Mouse (Mus musculus) neural tube, embryonic 14.5 days (tissue): ENCODE results near the gene Gsg1l. TPM values are rescaled to one million over a fixed set of nuclear protein-coding genes. Genes with fewer than 3 reads are reported as not detected.

Experiments used
- ATAC-seq: fragments of 200-750 bp; cut with Nextera tagmentation; 2 replicates; pipeline ENCODE4 v1.8.0; 2017; ENCODE audit warnings: low read depth, mild to moderate bottlenecking, moderate TSS enrichment, moderate library complexity
- H3K27ac ChIP-seq: fragments of 300-500 bp; sonication (generic); 2 replicates; pipeline ENCODE4 v1.5.1; 2014; ENCODE audit warnings: low read depth, mild to moderate bottlenecking, control low read depth, low read length, moderate library complexity, mixed read lengths
- H3K27me3 ChIP-seq: fragments of 300-500 bp; sonication (generic); 2 replicates; pipeline ENCODE4 v1.6.1; 2014; ENCODE audit warnings: low read length; ENCODE audit not compliant: control insufficient read depth, insufficient read depth
- H3K36me3 ChIP-seq: fragments of 300-500 bp; sonication (generic); 2 replicates; pipeline ENCODE4 v1.6.1; 2014; ENCODE audit warnings: low read length, mixed read lengths; ENCODE audit not compliant: control insufficient read depth, insufficient read depth
- H3K4me1 ChIP-seq: fragments of 300-500 bp; sonication (generic); 2 replicates; pipeline ENCODE4 v1.6.1; 2014; ENCODE audit warnings: low read length; ENCODE audit not compliant: control insufficient read depth, insufficient read depth
- H3K4me2 ChIP-seq: fragments of 300-500 bp; sonication (generic); 2 replicates; pipeline ENCODE4 v1.6.1; 2014; ENCODE audit warnings: mild to moderate bottlenecking, low read depth, low read length, control low read depth
- H3K4me3 ChIP-seq: fragments of 300-500 bp; sonication (generic); 2 replicates; pipeline ENCODE4 v1.5.1; 2014; ENCODE audit warnings: low read depth, low read length, control low read depth, mixed read lengths
- H3K9ac ChIP-seq: fragments of 300-500 bp; sonication (generic); replicated peaks from 2 replicates; pipeline ENCODE4 v1.6.1; 2014; ENCODE audit warnings: low read depth, mild to moderate bottlenecking, control low read depth, low read length, mixed read lengths
- H3K9me3 ChIP-seq: fragments of 300-500 bp; sonication (generic); 2 replicates; pipeline ENCODE4 v1.6.1; 2016; ENCODE audit warnings: low read length; ENCODE audit not compliant: control insufficient read depth
- WGBS: fragments of 180-500 bp; shearing (Covaris S2); extraction: QIAGEN DNeasy Blood & Tissue Kit; methylation state at CpG from one replicate; pipeline ENCODE4 v1.1.7; 2014; 5-methylcytosine and 5-hydroxymethylcytosine counted together
- polyA plus RNA-seq: library from polyadenylated mRNA; unstranded; fragments of >200 nt; fragmentation: Nextera tagmentation; extraction: Ambion mirVana; gene quantifications from 2 replicates; pipeline ENCODE4 v1.2.1, GENCODE M21; 2014

Gene Gsg1l
- 14.5 and 15.5 TPM in 2 replicates for polyA plus RNA-seq

GRCm38 (mm10) chr7:126082286-126082741 lies at the start of gene Gsg1l:
Gene Gsg1l, minus strand, starts transcription at chr7:126082411.
- peak within 1 kb of the TSS; percentile 39; the same call in 1 of the 2 replicates for H3K27ac ChIP-seq
- under 1% methylated on average over 39 of the region's 49 CpGs for WGBS
- 0 out of 2 replicates have a peak, but pooled peaks cover 3% of the 10 kb centered on the region for H3K4me1 ChIP-seq
- H3K9me3 ChIP-seq, result no peaks in the 10 kb centered on the region
- no peaks in the 10 kb centered on the region for H3K36me3 ChIP-seq
- peak within 1 kb of the TSS; percentile 85 for H3K4me2 ChIP-seq
- H3K9ac ChIP-seq, result peak within 1 kb of the TSS; percentile 72
- peak; percentile 66 for ATAC-seq
- H3K27me3 ChIP-seq, result peaks cover 2% of the 10 kb centered on the region; the same call in 1 of the 2 replicates
- peak within 1 kb of the TSS; percentile 70 for H3K4me3 ChIP-seq

- Histone ChIP-seq H3K36me3 (peaks cover 36% of the 10 kb centered on the region), H3K9me3 (no peaks in the 10 kb centered on the region), H3K9ac (no peak overlapping the region), H3K4me3 (no peak overlapping the region), H3K4me2 (no peak overlapping the region), H3K27ac (no peak overlapping the region), H3K4me1 (no peaks in the 10 kb centered on the region), H3K27me3 (no peaks in the 10 kb centered on the region)
- 23% methylated on average over 2 of the region's 2 CpGs for WGBS
- ATAC-seq, result no peak
Measured at GRCm38 (mm10) chr7:126127673-126128072, 45.5 kb upstream of the Gsg1l start.

- Histone ChIP-seq H3K4me1 (no peaks in the 10 kb centered on the region), H3K27me3 (no peaks in the 10 kb centered on the region), H3K4me2 (no peak overlapping the region), H3K9me3 (no peaks in the 10 kb centered on the region), H3K27ac (no peak overlapping the region), H3K4me3 (no peak overlapping the region), H3K9ac (no peak overlapping the region), H3K36me3 (peaks cover 46% of the 10 kb centered on the region)
- ATAC-seq, result no peak
- WGBS, result 74% methylated on average over 3 of the region's 3 CpGs
Measured at GRCm38 (mm10) chr7:126126502-126126901, 44.3 kb upstream of the Gsg1l start.

GRCm38 (mm10) chr7:126121533-126121932 lies 39.3 kb upstream of the Gsg1l start:
- Histone ChIP-seq H3K36me3 (peaks cover 42% of the 10 kb centered on the region), H3K4me1 (no peaks in the 10 kb centered on the region), H3K9ac (no peak overlapping the region), H3K27ac (no peak overlapping the region), H3K27me3 (no peaks in the 10 kb centered on the region), H3K9me3 (no peaks in the 10 kb centered on the region), H3K4me2 (no peak overlapping the region), H3K4me3 (no peak overlapping the region)
- ATAC-seq, result no peak
- WGBS, result 93% methylated on average over 4 of the region's 4 CpGs

GRCm38 (mm10) chr7:126119819-126120218 lies 37.6 kb upstream of the Gsg1l start:
- H3K27ac ChIP-seq, result no peak overlapping the region
- H3K4me2 ChIP-seq, result no peak overlapping the region
- WGBS, result 87% methylated on average over 6 of the region's 6 CpGs
- H3K4me1 ChIP-seq, result no peaks in the 10 kb centered on the region
- no peak overlapping the region for H3K4me3 ChIP-seq
- H3K27me3 ChIP-seq, result no peaks in the 10 kb centered on the region
- H3K9ac ChIP-seq, result no peak overlapping the region
- peaks cover 50% of the 10 kb centered on the region for H3K36me3 ChIP-seq
- H3K9me3 ChIP-seq, result no peaks in the 10 kb centered on the region
- no peak for ATAC-seq

- no peaks in the 10 kb centered on the region for H3K27me3 ChIP-seq
- H3K4me3 ChIP-seq, result no peak overlapping the region
- 94% methylated on average over 4 of the region's 4 CpGs for WGBS
- peaks cover 48% of the 10 kb centered on the region for H3K36me3 ChIP-seq
- H3K9me3 ChIP-seq, result no peaks in the 10 kb centered on the region
- no peak overlapping the region for H3K9ac ChIP-seq
- no peak overlapping the region for H3K27ac ChIP-seq
- H3K4me1 ChIP-seq, result no peaks in the 10 kb centered on the region
- ATAC-seq, result no peak
- no peak overlapping the region for H3K4me2 ChIP-seq
Measured at GRCm38 (mm10) chr7:126113263-126113662, 31.1 kb upstream of the Gsg1l start.

GRCm38 (mm10) chr7:126111230-126111629 lies 29.0 kb upstream of the Gsg1l start:
- no peak overlapping the region for H3K9ac ChIP-seq
- no peak overlapping the region for H3K4me2 ChIP-seq
- ATAC-seq, result no peak
- H3K9me3 ChIP-seq, result no peaks in the 10 kb centered on the region
- no peak overlapping the region for H3K4me3 ChIP-seq
- H3K4me1 ChIP-seq, result no peaks in the 10 kb centered on the region
- WGBS, result 81% methylated on average over 2 of the region's 2 CpGs
- peaks cover 61% of the 10 kb centered on the region for H3K36me3 ChIP-seq
- no peaks in the 10 kb centered on the region for H3K27me3 ChIP-seq
- H3K27ac ChIP-seq, result no peak overlapping the region

GRCm38 (mm10) chr7:126109898-126110297 lies 27.7 kb upstream of the Gsg1l start:
- no peak for ATAC-seq
- Histone ChIP-seq H3K27me3 (no peaks in the 10 kb centered on the region), H3K27ac (no peak overlapping the region), H3K4me3 (no peak overlapping the region), H3K9ac (no peak overlapping the region), H3K4me1 (no peaks in the 10 kb centered on the region), H3K36me3 (peaks cover 63% of the 10 kb centered on the region), H3K9me3 (no peaks in the 10 kb centered on the region), H3K4me2 (no peak overlapping the region)
- 79% methylated on average over 3 of the region's 3 CpGs for WGBS

GRCm38 (mm10) chr7:126100440-126100839 lies 18.2 kb upstream of the Gsg1l start:
- no peak overlapping the region for H3K9ac ChIP-seq
- H3K27me3 ChIP-seq, result no peaks in the 10 kb centered on the region
- peaks cover 57% of the 10 kb centered on the region for H3K36me3 ChIP-seq
- H3K27ac ChIP-seq, result no peak overlapping the region
- no peaks in the 10 kb centered on the region for H3K4me1 ChIP-seq
- no peak for ATAC-seq
- H3K4me3 ChIP-seq, result no peak overlapping the region
- H3K9me3 ChIP-seq, result no peaks in the 10 kb centered on the region
- H3K4me2 ChIP-seq, result no peak overlapping the region
- 97% methylated on average over 11 of the region's 11 CpGs for WGBS
